Mouse (Mus musculus) adrenal gland, postnatal 10 days (tissue): ENCODE data around the gene Ms4a4c. TPM values are rescaled to one million over a fixed set of nuclear protein-coding genes. Genes with fewer than 3 reads are reported as not detected.
"Not testable (repeated sequence)": the region's sequence is repeated elsewhere in the genome, so short reads cannot be mapped to it uniquely, and the experiment has no call there.

ENCODE experiments used
- DNase-seq: peaks from one replicate; pipeline ENCODE4 v3.0.0; 2021; ENCODE audit warnings: mixed read lengths
- total RNA-seq, 2 experiments: library from RNA; stranded (reverse); gene quantifications; 2 replicates each; pipeline ENCODE4 v1.2.3; 2021

Gene Ms4a4c
- total RNA-seq, 2 experiments from 2014 or later: 1.3 to 1.5 TPM

DNA sequence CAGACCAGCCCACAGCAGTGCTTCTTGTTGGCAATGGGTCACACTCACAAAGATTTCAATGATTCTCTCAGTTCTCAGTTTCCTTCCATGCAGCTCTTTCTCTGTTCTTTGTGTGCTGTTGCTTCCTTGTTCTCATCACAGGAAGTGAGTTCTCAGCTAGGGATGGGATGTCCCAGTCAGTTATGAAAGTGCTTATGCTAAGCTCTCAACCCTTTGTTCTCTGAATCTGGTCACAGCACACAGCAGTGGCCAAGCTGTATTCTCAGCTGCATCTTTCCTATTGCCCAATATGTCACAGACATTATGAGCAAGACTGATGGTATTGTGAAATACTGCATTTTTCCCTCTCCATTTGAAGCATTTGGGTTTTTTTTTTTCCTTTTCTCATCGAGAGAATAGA is 60.2 kb downstream of the Ms4a4c start:
- not testable (repeated sequence) for DNase-seq

DNA sequence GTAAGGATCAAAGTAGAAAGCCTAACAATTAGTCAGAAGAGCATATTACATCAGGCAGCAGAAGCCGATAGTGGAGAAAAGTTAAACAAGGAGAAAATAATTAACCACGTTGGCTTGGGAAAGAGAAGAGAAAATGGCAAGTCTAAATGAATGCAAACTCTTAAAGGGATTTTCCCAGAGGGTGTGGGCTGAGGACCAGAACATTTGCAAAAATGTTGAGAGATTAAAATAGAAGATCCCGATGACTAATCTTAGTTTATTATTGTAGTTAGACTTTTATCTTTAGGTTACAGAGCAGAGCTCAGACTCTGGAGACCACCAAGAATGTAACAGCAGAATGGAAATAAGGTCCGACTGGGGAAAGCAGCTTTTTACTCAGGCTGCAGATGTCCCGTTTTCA is 61.9 kb downstream of the Ms4a4c start:
- DNase-seq: no peak

DNA sequence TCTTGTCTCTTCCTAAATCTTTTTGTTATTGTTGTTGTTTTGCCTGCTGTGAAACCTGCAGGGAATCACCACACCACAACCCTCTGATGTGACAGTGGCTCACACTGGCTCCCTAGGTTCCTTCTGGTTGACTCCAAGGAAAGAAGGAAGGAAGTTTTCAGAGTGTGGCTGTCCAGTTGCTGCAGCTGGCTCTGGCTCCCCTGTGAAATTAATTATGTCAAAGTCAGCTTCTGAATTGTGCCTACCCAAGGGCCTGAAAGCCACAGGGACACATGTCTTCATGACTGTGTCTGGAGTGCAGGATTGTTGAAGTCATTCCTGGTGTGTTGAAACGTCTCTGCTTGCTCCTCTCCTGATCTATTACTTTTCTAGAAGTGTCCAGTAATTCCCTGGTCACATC is 63.8 kb downstream of the Ms4a4c start:
- DNase-seq: not testable (repeated sequence)

DNA sequence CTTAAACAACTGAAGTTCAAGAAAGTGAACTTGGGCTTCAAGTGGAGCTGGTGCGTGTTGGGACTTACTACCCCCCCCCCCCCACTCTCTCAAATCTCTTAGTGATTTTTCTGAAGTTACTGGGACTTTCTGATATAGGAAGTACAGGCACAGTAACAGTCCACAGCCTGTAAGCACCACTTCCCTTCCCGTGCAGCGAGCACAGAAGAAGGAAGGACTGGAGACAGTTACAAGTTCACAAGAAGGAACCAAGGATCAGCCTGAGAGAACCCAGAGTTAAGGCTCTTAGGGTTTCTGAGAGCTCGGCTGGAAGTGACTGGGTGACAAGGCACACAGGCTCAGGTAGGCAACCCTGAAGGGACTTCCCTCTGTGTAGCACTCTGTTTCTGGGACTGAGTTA is 64.6 kb downstream of the Ms4a4c start, which contains the start of gene Ms4a6c:
Gene Ms4a6c, plus strand, starts transcription at position 152 of the 400 bp plus-strand sequence.
- DNase-seq: not testable (repeated sequence)

Other genes with a start within 250 kb of the Ms4a4c start
- not detected for gene 1700025F22Rik, start 239.4 kb upstream of the Ms4a4c start, total RNA-seq
- not detected for gene Ms4a13, start 208.0 kb upstream of the Ms4a4c start, total RNA-seq
- not detected for gene Ms4a12, start 172.3 kb upstream of the Ms4a4c start, total RNA-seq
- gene Ms4a1, start 138.5 kb upstream of the Ms4a4c start, total RNA-seq: 1 to 10 TPM; 3.6 to 4.1 TPM
- gene Ms4a5, start 120.9 kb upstream of the Ms4a4c start, total RNA-seq: not detected
- gene Ms4a14, start 90.3 kb upstream of the Ms4a4c start, total RNA-seq: not detected
- gene Ms4a7, start 68.6 kb upstream of the Ms4a4c start, total RNA-seq: 1 to 10 TPM in 1 of 2 experiments, under 1 TPM in 1; 0.96 to 1.8 TPM
- gene Ms4a4a, start 29.2 kb upstream of the Ms4a4c start, total RNA-seq: 1 to 10 TPM; 2.6 to 6.4 TPM
- gene Ms4a4b, start 38.8 kb downstream of the Ms4a4c start, total RNA-seq: 1 to 10 TPM; 8.4 to 9.8 TPM
- gene Ms4a6c, start 64.6 kb downstream of the Ms4a4c start, total RNA-seq: 1 to 10 TPM; 4.7 to 8.4 TPM
- 1 to 10 TPM in 1 of 2 experiments, under 1 TPM in 1; 1.00 to 1.1 TPM for gene Gm8369, start 81.2 kb downstream of the Ms4a4c start, total RNA-seq
- 1 to 10 TPM; 5.0 to 8.3 TPM for gene Ms4a6b, start 111.7 kb downstream of the Ms4a4c start, total RNA-seq
- 1 to 10 TPM; 1.1 to 1.5 TPM for gene Ms4a4d, start 132.0 kb downstream of the Ms4a4c start, total RNA-seq
- 1 to 10 TPM; 2.7 to 3.8 TPM for gene Ms4a6d, start 200.1 kb downstream of the Ms4a4c start, total RNA-seq
- under 1 TPM; 0.12 to 0.24 TPM for gene Ms4a2, start 218.9 kb downstream of the Ms4a4c start, total RNA-seq
- under 1 TPM in 1 of 2 experiments, not detected in 1; 0.63 TPM for gene Ms4a3, start 236.1 kb downstream of the Ms4a4c start, total RNA-seq